Mouse (Mus musculus): ENCODE data around the gene Gm4884. TPM values are rescaled to one million over a fixed set of nuclear protein-coding genes. Genes with fewer than 3 reads are reported as not detected.

The Gm4884 gene
- not detected for polyA plus RNA-seq (2015; fragmentation: Illumina TruSeq; extraction: RNeasy Lipid Tissue Mini Kit (QIAGEN cat#74804); ENCODE audit: insufficient read depth, low replicate concordance)

DNA sequence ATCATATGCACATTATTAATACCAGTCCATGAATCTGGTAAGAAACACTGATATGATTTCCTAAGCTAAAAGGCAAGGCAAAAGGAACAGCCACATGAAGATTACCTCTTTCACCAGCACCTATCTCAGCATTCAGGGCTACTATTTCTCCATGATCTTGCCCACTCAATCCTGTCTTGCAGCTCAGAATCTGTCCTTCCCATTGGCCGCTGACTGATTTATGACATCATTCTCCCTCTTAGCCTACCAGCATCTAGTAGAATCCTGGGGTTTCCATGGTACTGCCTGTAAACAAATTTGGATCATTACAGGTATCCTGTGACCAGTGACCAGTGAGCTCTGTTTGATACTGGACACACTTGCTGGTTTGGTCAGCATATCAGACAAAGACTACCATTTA, at the start of gene Gm4884:
Gm4884 (plus strand) TSS at position 301 of the 400 bp plus-strand sequence.

DNA sequence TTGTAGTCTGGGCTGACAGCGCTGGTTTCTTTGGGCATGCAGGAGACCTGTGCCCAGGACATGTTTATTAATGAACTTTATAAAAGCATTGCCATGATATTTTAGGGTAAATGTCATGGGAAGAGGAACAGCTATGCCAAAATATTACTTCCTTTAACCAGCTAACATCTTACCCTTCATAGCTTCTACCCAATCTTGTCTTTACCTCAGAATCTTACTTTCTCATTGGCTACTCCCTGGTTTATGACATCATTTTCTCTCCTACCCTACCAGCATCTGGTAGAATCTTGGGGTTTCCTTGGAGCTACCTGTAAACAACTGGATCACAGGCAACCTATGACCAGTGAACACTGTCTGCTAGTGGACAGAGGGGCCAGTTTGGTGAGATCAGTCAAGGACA, 45.3 kb upstream of the Gm4884 start, which contains the start of gene 4930433I11Rik:
4930433I11Rik (plus strand) TSS at position 301 of the 400 bp plus-strand sequence.

Other genes starting within 250 kb of the Gm4884 start
- gene Vstm2b, start 134.4 kb upstream of the Gm4884 start, polyA plus RNA-seq (2015; fragmentation: Illumina TruSeq; extraction: RNeasy Lipid Tissue Mini Kit (QIAGEN cat#74804); ENCODE audit: insufficient read depth, low replicate concordance): 0.17 TPM
- gene 4930433I11Rik, start 45.2 kb upstream of the Gm4884 start, polyA plus RNA-seq (2015; fragmentation: Illumina TruSeq; extraction: RNeasy Lipid Tissue Mini Kit (QIAGEN cat#74804); ENCODE audit: insufficient read depth, low replicate concordance): not detected
- gene Gm5592, start 121.1 kb downstream of the Gm4884 start, polyA plus RNA-seq (2015; fragmentation: Illumina TruSeq; extraction: RNeasy Lipid Tissue Mini Kit (QIAGEN cat#74804); ENCODE audit: insufficient read depth, low replicate concordance): not detected

Data from spleen, adult 10 weeks (tissue).